Mouse (Mus musculus): Measurements from ENCODE around the gene Rnf32. TPM values are rescaled to one million over a fixed set of nuclear protein-coding genes. Genes with fewer than 3 reads are reported as not detected.
A peak's percentile ranks its signal among the peaks of the same experiment; 100 is the strongest.

Gene Rnf32
- polyA plus RNA-seq (2017; shearing (Covaris generic)) = 1 to 10 TPM in 1 of 3 experiments, under 1 TPM in 2; 0.78 to 2.0 (median 0.99) TPM

GRCm38 (mm10) chr5:29195570-29196263, at the start of gene Rnf32:
Gene Rnf32, plus strand, starts transcription at chr5:29195992.
- ATAC-seq = peak; percentile 89

- no peak for ATAC-seq
Measured at GRCm38 (mm10) chr5:29150146-29150545, 45.6 kb upstream of the Rnf32 start.

GRCm38 (mm10) chr5:29159849-29160248, 35.9 kb upstream of the Rnf32 start:
- no peak for ATAC-seq

GRCm38 (mm10) chr5:29166947-29167346, 28.8 kb upstream of the Rnf32 start:
- no peak for ATAC-seq

- no peak for ATAC-seq
Measured at GRCm38 (mm10) chr5:29170193-29170592, 25.6 kb upstream of the Rnf32 start.

- no peak for ATAC-seq
Measured at GRCm38 (mm10) chr5:29171165-29171564, 24.6 kb upstream of the Rnf32 start.

GRCm38 (mm10) chr5:29186798-29187197, 9.0 kb upstream of the Rnf32 start:
- no peak for ATAC-seq

- no peak for ATAC-seq
Measured at GRCm38 (mm10) chr5:29195231-29195569, 592 bp upstream of the Rnf32 start.

- no peak for ATAC-seq
Measured at GRCm38 (mm10) chr5:29196264-29196658, 469 bp downstream of the Rnf32 start.

GRCm38 (mm10) chr5:29197187-29197586, 1.4 kb downstream of the Rnf32 start:
- no peak for ATAC-seq

- ATAC-seq = no peak
Measured at GRCm38 (mm10) chr5:29198960-29199488, 3.2 kb downstream of the Rnf32 start.

GRCm38 (mm10) chr5:29199868-29200267, 4.1 kb downstream of the Rnf32 start:
- ATAC-seq = no peak

- ATAC-seq = peak; percentile 77
Measured at GRCm38 (mm10) chr5:29205690-29206089, 9.9 kb downstream of the Rnf32 start.

- no peak for ATAC-seq
Measured at GRCm38 (mm10) chr5:29211980-29212555, 16.3 kb downstream of the Rnf32 start.

- no peak for ATAC-seq
Measured at GRCm38 (mm10) chr5:29217997-29218396, 22.2 kb downstream of the Rnf32 start.

- ATAC-seq = no peak
Measured at GRCm38 (mm10) chr5:29224089-29224488, 28.3 kb downstream of the Rnf32 start.

GRCm38 (mm10) chr5:29230481-29230880, 34.7 kb downstream of the Rnf32 start:
- ATAC-seq = no peak

GRCm38 (mm10) chr5:29238379-29238778, 42.6 kb downstream of the Rnf32 start:
- ATAC-seq = no peak

GRCm38 (mm10) chr5:29244769-29245168, 49.0 kb downstream of the Rnf32 start:
- ATAC-seq = no peak

GRCm38 (mm10) chr5:29250795-29251495, 55.2 kb downstream of the Rnf32 start:
- no peak for ATAC-seq

GRCm38 (mm10) chr5:29251496-29251873, 55.7 kb downstream of the Rnf32 start:
- ATAC-seq = no peak

- no peak for ATAC-seq
Measured at GRCm38 (mm10) chr5:29253876-29254275, 58.1 kb downstream of the Rnf32 start.

- no peak for ATAC-seq
Measured at GRCm38 (mm10) chr5:29270879-29271278, 75.1 kb downstream of the Rnf32 start.

GRCm38 (mm10) chr5:29273426-29273825, 77.6 kb downstream of the Rnf32 start:
- no peak for ATAC-seq

Data from inflammation-experienced regulatory T-cells, adult 6 months (primary cell).